Mouse (Mus musculus): ENCODE results near the gene Appl2. TPM values are rescaled to one million over a fixed set of nuclear protein-coding genes. Genes with fewer than 3 reads are reported as not detected.

The Appl2 gene
- total and polyA plus RNA-seq, 3 experiments, result 0.15 to 0.99 TPM; not detected in 1

GRCm38 (mm10) chr10:83688215-83688614 is 39.7 kb upstream of the Appl2 start:
- TF ChIP-seq MAZ (IDR thresholded peaks at IDR 0.05; ENCODE audit: low read depth, low read length) (no peak), CTCF (IDR thresholded peaks at IDR 0.05 in 2 of 3, conservative IDR thresholded peaks at IDR 0.05 in 1 of 3; ENCODE audit: control insufficient read depth in 1 of 3, insufficient read depth in 1 of 3, low read depth in 2 of 3, low read length in 3 of 3, poor library complexity in 1 of 3, severe bottlenecking in 1 of 3) (peak in 2 of 3 experiments; percentile 15 to 23; a peak in 1 of 6 replicates), GATA1 (IDR thresholded peaks at IDR 0.05; ENCODE audit: low read depth, low read length) (no peak)
- DNase-seq (ENCODE audit: low read depth, low spot score), result no peak

GRCm38 (mm10) chr10:83681334-83681733 is 32.8 kb upstream of the Appl2 start:
- DNase-seq (ENCODE audit: low read depth, low spot score), result no peak
- no peak overlapping the region for H3K9ac ChIP-seq (ENCODE audit: control insufficient read depth, low read depth, low read length, poor library complexity, severe bottlenecking)
- no peak overlapping the region for H3K4me3 ChIP-seq (ENCODE audit: control insufficient read depth in 1 of 2, insufficient read depth in 1 of 2, low read depth in 2 of 2, low read length in 2 of 2)
- H3K27ac ChIP-seq (ENCODE audit: control insufficient read depth, low read depth, low read length), result no peak overlapping the region
- no peak for TF ChIP-seq MAZ (IDR thresholded peaks at IDR 0.05; ENCODE audit: low read depth, low read length)
- TF ChIP-seq TCF12 (IDR thresholded peaks at IDR 0.05; ENCODE audit: low read depth, low read length), result no peak
- no peak for TF ChIP-seq MXI1 (IDR thresholded peaks at IDR 0.05; ENCODE audit: low read depth, low read length)
- TF ChIP-seq UBTF (IDR thresholded peaks at IDR 0.05; ENCODE audit: borderline replicate concordance, insufficient read depth, low read depth, low read length), result no peak
- TF ChIP-seq SMC3 (IDR thresholded peaks at IDR 0.05; ENCODE audit: low read depth, low read length), result no peak
- H3K27me3 ChIP-seq (ENCODE audit: control insufficient read depth in 1 of 2, insufficient read depth in 2 of 2, low read length in 2 of 2), result no peaks in the 10 kb centered on the region
- no peaks in the 10 kb centered on the region for H3K36me3 ChIP-seq (ENCODE audit: control insufficient read depth in 1 of 2, insufficient read depth in 2 of 2, low read length in 2 of 2)
- H3K79me2 ChIP-seq (ENCODE audit: control insufficient read depth, insufficient read depth, low read length, poor library complexity), result no peaks in the 10 kb centered on the region
- H3K4me1 ChIP-seq (ENCODE audit: control insufficient read depth in 1 of 2, insufficient read depth in 2 of 2, low read length in 2 of 2), result no peaks in the 10 kb centered on the region
- no peaks in the 10 kb centered on the region for H3K9me3 ChIP-seq (replicated peaks; ENCODE audit: insufficient read depth, low read length)

More at GRCm38 (mm10) chr10:83688215-83688614, 39.7 kb upstream of the Appl2 start:
- no peaks in the 10 kb centered on the region for H3K36me3 ChIP-seq (ENCODE audit: control insufficient read depth in 1 of 2, insufficient read depth in 2 of 2, low read length in 2 of 2)
- no peak overlapping the region for H3K4me3 ChIP-seq (ENCODE audit: control insufficient read depth in 1 of 2, insufficient read depth in 1 of 2, low read depth in 2 of 2, low read length in 2 of 2)
- H3K9me3 ChIP-seq (replicated peaks; ENCODE audit: insufficient read depth, low read length), result no peaks in the 10 kb centered on the region
- no peak overlapping the region for H3K27ac ChIP-seq (ENCODE audit: control insufficient read depth, low read depth, low read length)
- H3K9ac ChIP-seq (ENCODE audit: control insufficient read depth, low read depth, low read length, poor library complexity, severe bottlenecking), result no peak overlapping the region
- H3K4me1 ChIP-seq (ENCODE audit: control insufficient read depth in 1 of 2, insufficient read depth in 2 of 2, low read length in 2 of 2), result peaks cover 0 to 5% of the 10 kb centered on the region in 2 experiments; a peak in 1 of 4 replicates
- no peaks in the 10 kb centered on the region; a peak in 1 of 4 replicates for H3K27me3 ChIP-seq (ENCODE audit: control insufficient read depth in 1 of 2, insufficient read depth in 2 of 2, low read length in 2 of 2)
- no peaks in the 10 kb centered on the region for H3K79me2 ChIP-seq (ENCODE audit: control insufficient read depth, insufficient read depth, low read length, poor library complexity)

GRCm38 (mm10) chr10:83666556-83666955 is 18.0 kb upstream of the Appl2 start:
- no peak overlapping the region for H3K27ac ChIP-seq (ENCODE audit: control insufficient read depth, low read depth, low read length)
- no peaks in the 10 kb centered on the region for H3K36me3 ChIP-seq (ENCODE audit: control insufficient read depth in 1 of 2, insufficient read depth in 2 of 2, low read length in 2 of 2)
- H3K79me2 ChIP-seq (ENCODE audit: control insufficient read depth, insufficient read depth, low read length, poor library complexity), result no peaks in the 10 kb centered on the region
- TF ChIP-seq ZKSCAN1 (IDR thresholded peaks at IDR 0.05; ENCODE audit: low read depth, low read length) (no peak), BHLHE40 (IDR thresholded peaks at IDR 0.05; ENCODE audit: borderline replicate concordance, low read depth, low read length) (no peak), E2F4 (IDR thresholded peaks at IDR 0.05; ENCODE audit: borderline replicate concordance, low read depth, low read length) (no peak), GATA1 (IDR thresholded peaks at IDR 0.05; ENCODE audit: low read depth, low read length) (no peak), TAL1 (IDR thresholded peaks at IDR 0.05; ENCODE audit: low read length) (no peak), NRF1 (IDR thresholded peaks at IDR 0.05; ENCODE audit: insufficient read depth, low read depth, low read length, poor library complexity, severe bottlenecking) (no peak), HCFC1 (IDR thresholded peaks at IDR 0.05; ENCODE audit: low read depth, low read length) (no peak)
- H3K27me3 ChIP-seq (ENCODE audit: control insufficient read depth in 1 of 2, insufficient read depth in 2 of 2, low read length in 2 of 2), result peaks cover 0 to 1% of the 10 kb centered on the region in 2 experiments; a peak in 2 of 4 replicates
- no peaks in the 10 kb centered on the region for H3K4me1 ChIP-seq (ENCODE audit: control insufficient read depth in 1 of 2, insufficient read depth in 2 of 2, low read length in 2 of 2)
- DNase-seq (ENCODE audit: low read depth, low spot score), result no peak
- H3K9ac ChIP-seq (ENCODE audit: control insufficient read depth, low read depth, low read length, poor library complexity, severe bottlenecking), result no peak overlapping the region
- no peak overlapping the region for H3K4me3 ChIP-seq (ENCODE audit: control insufficient read depth in 1 of 2, insufficient read depth in 1 of 2, low read depth in 2 of 2, low read length in 2 of 2)
- H3K9me3 ChIP-seq (replicated peaks; ENCODE audit: insufficient read depth, low read length), result no peaks in the 10 kb centered on the region
